Mouse (Mus musculus): Measurements from ENCODE around the gene Gm45261. TPM values are rescaled to one million over a fixed set of nuclear protein-coding genes. Genes with fewer than 3 reads are reported as not detected.
A peak's percentile ranks its signal among the peaks of the same experiment; 100 is the strongest.

The Gm45261 gene
- polyA plus RNA-seq, 2 experiments, result not detected

GRCm38 (mm10) chr1:80412521-80412920 lies 48.7 kb downstream of the Gm45261 start:
- Histone ChIP-seq H3K27ac (replicated peaks; ENCODE audit: low read depth, low read length) (no peak overlapping the region), H3K36me3 (ENCODE audit: control insufficient read depth, insufficient read depth, low read length) (no peaks in the 10 kb centered on the region), H3K4me2 (replicated peaks; ENCODE audit: low read depth, low read length, severe bottlenecking) (no peak overlapping the region), H3K9me3 (ENCODE audit: control insufficient read depth, low read length) (no peaks in the 10 kb centered on the region), H3K4me3 (replicated peaks; ENCODE audit: low read length) (no peak overlapping the region), H3K4me1 (ENCODE audit: control insufficient read depth, insufficient read depth, low read length) (no peaks in the 10 kb centered on the region), H3K9ac (ENCODE audit: low read depth, low read length, severe bottlenecking) (no peak overlapping the region), H3K27me3 (ENCODE audit: control insufficient read depth, insufficient read depth, low read length) (no peaks in the 10 kb centered on the region)
- no peak for ATAC-seq (ENCODE audit: low FRiP score, low read depth)
- no peak for DNase-seq (ENCODE audit: low spot score)
- TF ChIP-seq POLR2A (IDR thresholded peaks at IDR 0.05; ENCODE audit: borderline replicate concordance, extremely low read depth, insufficient read depth, insufficient read length), result no peak
- 79% methylated on average over 2 of the region's 2 CpGs for WGBS

DNA sequence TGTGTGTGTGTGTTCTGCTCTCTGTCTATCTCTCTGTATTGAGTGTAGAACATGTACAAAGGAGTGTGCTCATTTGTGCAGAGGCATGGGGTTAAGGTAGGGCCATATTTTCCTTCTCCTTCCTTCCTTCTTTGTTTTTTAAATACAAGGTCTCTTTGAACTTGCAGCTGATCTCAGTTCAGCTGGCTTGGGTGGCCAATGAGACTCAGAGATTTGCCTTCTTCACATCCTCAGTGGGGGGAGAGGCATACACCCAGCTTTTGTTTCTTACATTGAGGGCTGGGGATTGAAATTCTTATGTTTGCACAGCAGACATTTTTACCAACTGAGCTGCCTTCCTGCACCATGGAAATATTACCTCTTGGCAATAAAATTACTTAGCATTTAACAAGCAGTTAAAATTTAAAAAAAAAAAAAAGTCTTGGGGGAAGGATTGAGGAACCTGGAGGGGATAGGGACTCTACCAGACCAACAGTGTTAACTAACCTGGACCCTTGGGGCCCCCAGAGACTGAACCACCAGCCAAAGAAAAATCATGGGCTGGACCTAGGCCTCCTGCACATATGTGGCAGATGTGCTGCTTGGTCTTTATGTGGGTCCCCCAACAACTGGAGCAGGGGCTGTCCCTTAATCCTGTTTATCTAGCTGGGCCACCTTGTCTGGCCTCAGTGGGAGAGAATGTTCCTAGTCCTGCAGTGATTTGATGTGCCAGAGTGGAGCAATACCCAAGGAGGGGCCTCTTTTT lies 50.8 kb downstream of the Gm45261 start:
- Histone ChIP-seq H3K9ac (ENCODE audit: low read depth, low read length, severe bottlenecking) (no peak overlapping the region), H3K4me2 (replicated peaks; ENCODE audit: low read depth, low read length, severe bottlenecking) (no peak overlapping the region), H3K4me3 (replicated peaks; ENCODE audit: low read length) (no peak overlapping the region), H3K9me3 (ENCODE audit: control insufficient read depth, low read length) (no peaks in the 10 kb centered on the region), H3K27me3 (ENCODE audit: control insufficient read depth, insufficient read depth, low read length) (no peaks in the 10 kb centered on the region), H3K36me3 (ENCODE audit: control insufficient read depth, insufficient read depth, low read length) (no peaks in the 10 kb centered on the region), H3K27ac (replicated peaks; ENCODE audit: low read depth, low read length) (no peak overlapping the region), H3K4me1 (ENCODE audit: control insufficient read depth, insufficient read depth, low read length) (no peaks in the 10 kb centered on the region)
- TF ChIP-seq POLR2A (IDR thresholded peaks at IDR 0.05; ENCODE audit: borderline replicate concordance, extremely low read depth, insufficient read depth, insufficient read length), result no peak
- ATAC-seq (ENCODE audit: low FRiP score, low read depth) (no peak), DNase-seq (ENCODE audit: low spot score) (no peak)

DNA sequence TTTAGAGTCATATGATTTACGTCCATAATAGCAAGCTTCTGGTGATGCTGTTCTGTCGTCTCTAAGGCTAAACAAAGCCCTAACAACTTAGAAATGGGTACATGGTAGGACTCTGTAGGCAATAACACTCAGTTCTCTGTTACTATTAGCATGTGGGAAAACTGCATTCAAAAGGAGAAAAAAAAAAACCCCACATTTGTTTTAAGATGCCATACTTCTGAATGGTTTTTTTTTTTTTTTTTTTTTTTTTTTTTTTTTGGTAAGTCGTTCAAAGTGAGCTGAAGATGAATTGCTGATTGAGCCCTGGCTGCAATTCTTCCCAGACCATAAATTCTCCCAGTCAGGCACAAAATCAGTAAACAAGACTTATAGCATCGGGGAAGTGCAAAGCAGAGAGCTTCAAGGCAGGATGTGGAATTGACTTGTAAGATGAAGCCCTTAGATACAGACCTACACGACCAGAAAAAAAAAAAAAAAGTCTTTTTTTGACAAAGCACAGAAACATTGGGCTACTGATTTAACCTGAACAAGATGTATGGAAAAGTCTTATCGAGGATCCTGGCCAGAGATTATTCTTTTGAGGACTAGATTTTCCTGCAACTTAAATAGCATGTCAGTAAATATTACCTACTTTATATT lies 51.7 kb downstream of the Gm45261 start:
- Histone ChIP-seq H3K9ac (ENCODE audit: low read depth, low read length, severe bottlenecking) (no peak overlapping the region), H3K4me1 (ENCODE audit: control insufficient read depth, insufficient read depth, low read length) (no peaks in the 10 kb centered on the region), H3K36me3 (ENCODE audit: control insufficient read depth, insufficient read depth, low read length) (no peaks in the 10 kb centered on the region), H3K9me3 (ENCODE audit: control insufficient read depth, low read length) (no peaks in the 10 kb centered on the region), H3K27ac (replicated peaks; ENCODE audit: low read depth, low read length) (no peak overlapping the region), H3K4me2 (replicated peaks; ENCODE audit: low read depth, low read length, severe bottlenecking) (no peak overlapping the region), H3K4me3 (replicated peaks; ENCODE audit: low read length) (no peak overlapping the region), H3K27me3 (ENCODE audit: control insufficient read depth, insufficient read depth, low read length) (no peaks in the 10 kb centered on the region)
- no peak for ATAC-seq (ENCODE audit: low FRiP score, low read depth)
- no peak for TF ChIP-seq POLR2A (IDR thresholded peaks at IDR 0.05; ENCODE audit: borderline replicate concordance, extremely low read depth, insufficient read depth, insufficient read length)
- 28% methylated on average over 6 of the region's 6 CpGs for WGBS
- no peak for DNase-seq (ENCODE audit: low spot score)

DNA sequence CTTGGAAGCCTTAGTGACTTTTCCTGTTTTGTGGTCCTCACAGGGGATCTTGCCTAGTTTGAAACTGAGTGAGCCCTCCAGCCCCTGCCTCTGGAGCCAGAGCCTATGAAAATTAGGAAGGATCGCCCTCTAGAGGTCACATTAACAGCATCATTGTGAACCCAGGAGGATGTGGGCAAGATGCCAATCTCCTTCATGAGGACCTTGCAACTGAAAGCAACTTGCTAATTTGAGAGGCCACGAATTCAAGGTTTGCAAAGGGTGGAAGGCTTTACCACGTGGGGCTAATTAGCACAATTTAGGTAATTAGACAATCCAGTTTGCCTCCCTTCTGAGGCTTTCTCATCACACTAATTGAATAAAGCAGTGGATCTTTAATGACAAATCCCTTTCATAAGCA lies 52.7 kb downstream of the Gm45261 start:
- 0% methylated on average over 3 of the region's 3 CpGs for WGBS

DNA sequence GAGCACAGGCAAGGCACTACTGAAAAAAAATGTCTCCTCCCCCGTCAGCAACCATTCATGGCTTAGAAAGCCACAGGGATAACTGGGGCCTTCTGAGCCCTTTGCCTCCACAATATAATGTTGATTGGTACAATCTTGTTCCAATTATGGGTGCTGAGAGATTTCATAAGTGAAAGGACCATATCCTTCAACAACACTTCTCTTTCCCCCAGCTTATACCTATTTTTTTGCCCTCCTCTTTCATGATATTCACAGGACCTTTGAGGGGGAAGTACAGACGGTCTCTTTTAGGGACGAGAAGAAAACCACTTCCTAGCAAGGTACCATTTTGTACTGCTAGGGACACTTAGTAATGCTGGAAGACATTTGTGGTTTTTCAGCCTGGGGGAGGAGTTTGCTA lies 57.1 kb downstream of the Gm45261 start:
- Histone ChIP-seq H3K4me3 (replicated peaks; ENCODE audit: low read length) (no peak overlapping the region), H3K27ac (replicated peaks; ENCODE audit: low read depth, low read length) (no peak overlapping the region), H3K9me3 (ENCODE audit: control insufficient read depth, low read length) (no peaks in the 10 kb centered on the region), H3K4me1 (ENCODE audit: control insufficient read depth, insufficient read depth, low read length) (no peaks in the 10 kb centered on the region), H3K27me3 (ENCODE audit: control insufficient read depth, insufficient read depth, low read length) (no peaks in the 10 kb centered on the region), H3K9ac (ENCODE audit: low read depth, low read length, severe bottlenecking) (no peak overlapping the region), H3K36me3 (ENCODE audit: control insufficient read depth, insufficient read depth, low read length) (no peaks in the 10 kb centered on the region), H3K4me2 (replicated peaks; ENCODE audit: low read depth, low read length, severe bottlenecking) (no peak overlapping the region)
- DNase-seq (ENCODE audit: low spot score), result no peak
- no peak for TF ChIP-seq POLR2A (IDR thresholded peaks at IDR 0.05; ENCODE audit: borderline replicate concordance, extremely low read depth, insufficient read depth, insufficient read length)
- 70% methylated on average over 3 of the region's 3 CpGs for WGBS
- no peak for ATAC-seq (ENCODE audit: low FRiP score, low read depth)

More for the DNA sequence above, 52.7 kb downstream of the Gm45261 start:
- Histone ChIP-seq H3K4me3 (replicated peaks; ENCODE audit: low read length) (no peak overlapping the region), H3K27me3 (ENCODE audit: control insufficient read depth, insufficient read depth, low read length) (no peaks in the 10 kb centered on the region), H3K4me1 (ENCODE audit: control insufficient read depth, insufficient read depth, low read length) (no peaks in the 10 kb centered on the region), H3K9ac (ENCODE audit: low read depth, low read length, severe bottlenecking) (no peak overlapping the region), H3K4me2 (replicated peaks; ENCODE audit: low read depth, low read length, severe bottlenecking) (no peak overlapping the region), H3K9me3 (ENCODE audit: control insufficient read depth, low read length) (no peaks in the 10 kb centered on the region), H3K36me3 (ENCODE audit: control insufficient read depth, insufficient read depth, low read length) (no peaks in the 10 kb centered on the region), H3K27ac (replicated peaks; ENCODE audit: low read depth, low read length) (no peak overlapping the region)
- no peak for ATAC-seq (ENCODE audit: low FRiP score, low read depth)
- no peak for TF ChIP-seq POLR2A (IDR thresholded peaks at IDR 0.05; ENCODE audit: borderline replicate concordance, extremely low read depth, insufficient read depth, insufficient read length)
- DNase-seq (ENCODE audit: low spot score), result peak; percentile 83
